ENCODE assay signal across 9 mouse cellular contexts in the genomic region with DNA sequence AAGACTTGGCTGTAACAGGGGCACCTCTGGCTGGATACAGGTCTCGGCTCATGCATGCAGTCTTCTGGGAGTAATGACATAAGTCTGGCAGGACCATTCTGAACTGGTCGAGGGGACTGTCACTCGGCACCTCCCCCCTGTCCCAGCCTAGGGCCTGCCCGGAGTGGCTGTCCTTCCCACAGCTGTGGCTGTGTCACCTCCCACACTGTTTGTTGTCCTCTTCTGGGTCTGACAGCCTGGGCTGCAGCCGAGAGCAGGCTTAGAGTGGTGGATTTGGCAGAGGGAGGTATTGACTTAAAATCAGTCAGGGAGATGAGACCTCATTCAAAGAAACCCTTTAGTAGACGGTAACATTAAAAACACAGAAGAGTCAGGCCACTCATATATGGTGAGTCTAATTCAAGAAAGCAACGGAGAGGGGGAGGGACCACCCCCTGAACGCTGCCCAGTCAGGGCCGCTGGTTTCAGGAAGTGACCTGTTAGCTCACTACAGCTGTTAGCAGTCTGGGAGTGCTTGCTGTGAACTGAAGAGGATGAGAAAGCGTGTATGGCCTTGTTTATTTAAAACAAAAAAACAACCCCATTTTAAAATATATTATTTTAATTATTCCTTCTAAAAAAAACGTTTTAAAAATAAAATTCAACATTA.
DNase-seq lines count a peak whose midpoint lies in the region; ATAC-seq and TF ChIP-seq lines count a peak whose summit lies in the region.
"Had no signal": no experiment of that assay in that cellular context is flagged by ENCODE, and none has a peak within 500 bp of the region (broad histone marks: within the 10 kb centered on the region; RNA-seq: fewer than 3 reads in every experiment).

No protein-coding gene starts in this region.

- no peaks in the 10 kb centered on the region for H3K9me3 ChIP-seq in hindbrain, embryonic 10.5 days
- no peaks in the 10 kb centered on the region for H3K9me3 ChIP-seq in hindbrain, embryonic 14.5 days (ENCODE audit: control insufficient read depth, low read length)
- no peaks in the 10 kb centered on the region for H3K9me3 ChIP-seq in embryonic facial prominence, embryonic 11.5 days (replicated peaks; ENCODE audit: control insufficient read depth, low read length)
- no peaks in the 10 kb centered on the region for H3K9me3 ChIP-seq in lung, postnatal 0 days (ENCODE audit: low read length)

- no peak overlapping the region for H3K9ac ChIP-seq in hindbrain, embryonic 14.5 days
- H3K9ac ChIP-seq in embryonic facial prominence, embryonic 11.5 days (replicated peaks; ENCODE audit: low read length), result no peak overlapping the region
- H3K9ac ChIP-seq in lung, postnatal 0 days (replicated peaks; ENCODE audit: low read depth), result no peak overlapping the region

- no peaks in the 10 kb centered on the region for H3K36me3 ChIP-seq in hindbrain, embryonic 10.5 days
- H3K36me3 ChIP-seq in hindbrain, embryonic 14.5 days (replicated peaks; ENCODE audit: control insufficient read depth, insufficient read depth), result no peaks in the 10 kb centered on the region
- H3K36me3 ChIP-seq in embryonic facial prominence, embryonic 11.5 days (replicated peaks; ENCODE audit: control insufficient read depth, insufficient read depth, low read depth, low read length), result no peaks in the 10 kb centered on the region
- no peaks in the 10 kb centered on the region for H3K36me3 ChIP-seq in lung, postnatal 0 days (ENCODE audit: insufficient read depth, low read length)

- peaks cover 9% of the 10 kb centered on the region for H3K27me3 ChIP-seq in hindbrain, embryonic 10.5 days (ENCODE audit: insufficient read depth, poor library complexity, severe bottlenecking)
- no peaks in the 10 kb centered on the region for H3K27me3 ChIP-seq in hindbrain, embryonic 14.5 days (ENCODE audit: control insufficient read depth, insufficient read depth, low read length)
- no peaks in the 10 kb centered on the region for H3K27me3 ChIP-seq in embryonic facial prominence, embryonic 11.5 days (ENCODE audit: control insufficient read depth, insufficient read depth, low read length)
- no peaks in the 10 kb centered on the region for H3K27me3 ChIP-seq in lung, postnatal 0 days (replicated peaks; ENCODE audit: insufficient read depth, low read length)

- no peak for TF ChIP-seq CTCF in lung, postnatal 0 days (IDR thresholded peaks at IDR 0.05)

- H3K4me3 ChIP-seq in hindbrain, embryonic 10.5 days, result no peak overlapping the region
- H3K4me3 ChIP-seq in hindbrain, embryonic 14.5 days (replicated peaks; ENCODE audit: low read length), result no peak overlapping the region
- H3K4me3 ChIP-seq in embryonic facial prominence, embryonic 11.5 days (ENCODE audit: low read depth, low read length), result no peak overlapping the region
- no peak overlapping the region for H3K4me3 ChIP-seq in lung, postnatal 0 days (ENCODE audit: low read depth, low read length)

- H3K4me2 ChIP-seq in hindbrain, embryonic 14.5 days (replicated peaks), result no peak overlapping the region
- H3K4me2 ChIP-seq in embryonic facial prominence, embryonic 11.5 days (ENCODE audit: low read depth, low read length), result no peak overlapping the region
- 0 out of 2 replicates have a peak overlapping the region, but pooled peaks have one; percentile 17 for H3K4me2 ChIP-seq in lung, postnatal 0 days (replicated peaks; ENCODE audit: low read depth, low read length)

- peak; percentile 41 for DNase-seq in hindbrain, embryonic 10.5 days (ENCODE audit: low spot score)
- no peak for DNase-seq in hindbrain, embryonic 14.5 days (ENCODE audit: low spot score)
- DNase-seq in embryonic facial prominence, embryonic 11.5 days (ENCODE audit: low spot score), result no peak
- peak; percentile 33 to 39 for DNase-seq in heart, postnatal 14 days
- DNase-seq in lung, postnatal 0 days (ENCODE audit: low spot score), result peak; percentile 74
- no peak for DNase-seq in adrenal gland, postnatal 25 days
- no peak for DNase-seq in left cerebral cortex, adult 9 months (ENCODE audit: low spot score in 2 of 2)
- no peak for DNase-seq in urinary bladder, postnatal 25 days (ENCODE audit: low spot score)
- DNase-seq: cerebellum, adult 2 months had no signal

- no peak; the same call in 1 of the 2 replicates for ATAC-seq in hindbrain, embryonic 14.5 days (ENCODE audit: low FRiP score)
- peak; percentile 62; the same call in 1 of the 2 replicates for ATAC-seq in embryonic facial prominence, embryonic 11.5 days (replicated peaks; ENCODE audit: insufficient number of reproducible peaks, low FRiP score, low TSS enrichment, low read depth)
- ATAC-seq in lung, postnatal 0 days, result peak; percentile 87

- 0 out of 2 replicates have a peak overlapping the region, but pooled peaks have one; percentile 45 for H3K27ac ChIP-seq in hindbrain, embryonic 10.5 days
- no peak overlapping the region for H3K27ac ChIP-seq in hindbrain, embryonic 14.5 days
- no peak overlapping the region for H3K27ac ChIP-seq in embryonic facial prominence, embryonic 11.5 days (replicated peaks; ENCODE audit: low read depth, low read length)
- peak overlapping the region; percentile 62 for H3K27ac ChIP-seq in lung, postnatal 0 days (ENCODE audit: low read length)

- peaks cover 44% of the 10 kb centered on the region for H3K4me1 ChIP-seq in hindbrain, embryonic 10.5 days (replicated peaks)
- no peaks in the 10 kb centered on the region for H3K4me1 ChIP-seq in hindbrain, embryonic 14.5 days (replicated peaks; ENCODE audit: control insufficient read depth, insufficient read depth, low read length)
- H3K4me1 ChIP-seq in embryonic facial prominence, embryonic 11.5 days (ENCODE audit: control insufficient read depth, insufficient read depth, low read length), result peaks cover 5% of the 10 kb centered on the region; the same call in 1 of the 2 replicates
- peaks cover 7% of the 10 kb centered on the region; the same call in 1 of the 2 replicates for H3K4me1 ChIP-seq in lung, postnatal 0 days (ENCODE audit: insufficient read depth, low read depth, low read length)

- 19% methylated on average over 11 of the region's 11 CpGs for WGBS in hindbrain, embryonic 10.5 days
- WGBS in hindbrain, embryonic 14.5 days, result 23% methylated on average over 11 of the region's 11 CpGs
- WGBS in embryonic facial prominence, embryonic 11.5 days, result 13% methylated on average over 11 of the region's 11 CpGs
- WGBS in lung, postnatal 0 days, result 5% methylated on average over 11 of the region's 11 CpGs

- TF ChIP-seq EP300 in lung, postnatal 0 days (IDR thresholded peaks at IDR 0.05), result no peak

- intact Hi-C loops in heart, postnatal 14 days (cut with DNase I), result no loop called here

Comparison
In these comparisons a context has a peak if more than half of its experiments do, and no peak if none do; other contexts are left out.
1. DNase-seq: peak in hindbrain, embryonic 10.5 days (single experiment), heart, postnatal 14 days (2 of 2) and lung, postnatal 0 days (single experiment); none in hindbrain, embryonic 14.5 days (single experiment), embryonic facial prominence, embryonic 11.5 days (single experiment), adrenal gland, postnatal 25 days (single experiment), left cerebral cortex, adult 9 months (0 of 2) and urinary bladder, postnatal 25 days (single experiment).
2. H3K27ac ChIP-seq: peak in hindbrain, embryonic 10.5 days (single experiment) and lung, postnatal 0 days (single experiment); none in hindbrain, embryonic 14.5 days (single experiment) and embryonic facial prominence, embryonic 11.5 days (single experiment).